Mouse (Mus musculus) thymus, adult 2 months (tissue): ENCODE data around the gene Tead2.

ENCODE experiments used
- CTCF ChIP-seq: fragments of 200-500 bp; IDR thresholded peaks from 2 replicates; pipeline ENCODE4 v1.5.1; 2012; ENCODE audit warnings: mild to moderate bottlenecking, control low read depth, low read length, moderate library complexity, borderline replicate concordance; ENCODE audit not compliant: control insufficient read depth, poor library complexity, insufficient read depth; ENCODE audit errors: extremely low read depth
- POLR2A ChIP-seq: fragments of 200-500 bp; IDR thresholded peaks from 2 replicates; pipeline ENCODE4 v1.6.1; 2012; ENCODE audit warnings: mild to moderate bottlenecking, low read length, control low read depth, moderate library complexity; ENCODE audit not compliant: control insufficient read depth, poor library complexity, insufficient read depth; ENCODE audit errors: extremely low read depth

DNA sequence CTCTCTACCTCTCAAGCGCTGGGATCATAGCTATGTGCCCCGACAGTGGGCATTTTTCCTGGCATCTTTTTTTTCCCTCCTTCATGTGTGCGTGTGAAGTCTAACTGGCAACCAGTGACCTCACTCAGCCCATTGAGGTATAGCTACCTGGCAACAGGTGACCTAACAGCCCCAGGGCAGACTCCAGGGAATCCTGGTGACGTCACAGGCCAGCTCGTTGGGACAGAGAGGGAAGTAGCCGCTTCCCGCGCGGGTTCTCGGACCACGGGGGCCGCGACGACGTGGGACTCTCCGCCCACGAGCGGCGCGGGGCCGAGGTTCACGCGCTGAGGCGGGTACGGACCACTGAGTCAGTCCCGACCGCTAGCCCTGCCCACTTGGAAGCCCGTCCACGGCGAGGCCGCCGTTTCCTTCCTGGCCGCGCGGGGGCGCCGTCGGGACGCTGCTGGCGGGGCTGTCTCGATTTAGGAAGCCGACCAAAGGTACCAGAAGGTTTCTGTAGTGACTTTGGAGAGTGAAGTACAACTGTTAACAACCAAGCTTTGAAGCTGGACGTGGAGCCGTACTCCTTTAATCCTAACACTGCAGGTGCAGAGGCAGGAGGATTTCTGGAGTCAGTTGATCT is 61.7 kb downstream of the Tead2 start, which contains the start of gene Slc6a21:
- no peak for TF ChIP-seq POLR2A
- peak; percentile 96 for TF ChIP-seq CTCF
